Mouse (Mus musculus) adrenal gland, adult (tissue): ENCODE measurements around the gene Pkp1.

ENCODE experiments used
- DNase-seq, 2 experiments: peaks; one replicate each; pipeline ENCODE4 v3.0.0; 2022 to 2023; ENCODE audit warnings: low spot score in 1 of 2; ENCODE audit not compliant: inconsistent age in 2 of 2

Gene Pkp1

DNA sequence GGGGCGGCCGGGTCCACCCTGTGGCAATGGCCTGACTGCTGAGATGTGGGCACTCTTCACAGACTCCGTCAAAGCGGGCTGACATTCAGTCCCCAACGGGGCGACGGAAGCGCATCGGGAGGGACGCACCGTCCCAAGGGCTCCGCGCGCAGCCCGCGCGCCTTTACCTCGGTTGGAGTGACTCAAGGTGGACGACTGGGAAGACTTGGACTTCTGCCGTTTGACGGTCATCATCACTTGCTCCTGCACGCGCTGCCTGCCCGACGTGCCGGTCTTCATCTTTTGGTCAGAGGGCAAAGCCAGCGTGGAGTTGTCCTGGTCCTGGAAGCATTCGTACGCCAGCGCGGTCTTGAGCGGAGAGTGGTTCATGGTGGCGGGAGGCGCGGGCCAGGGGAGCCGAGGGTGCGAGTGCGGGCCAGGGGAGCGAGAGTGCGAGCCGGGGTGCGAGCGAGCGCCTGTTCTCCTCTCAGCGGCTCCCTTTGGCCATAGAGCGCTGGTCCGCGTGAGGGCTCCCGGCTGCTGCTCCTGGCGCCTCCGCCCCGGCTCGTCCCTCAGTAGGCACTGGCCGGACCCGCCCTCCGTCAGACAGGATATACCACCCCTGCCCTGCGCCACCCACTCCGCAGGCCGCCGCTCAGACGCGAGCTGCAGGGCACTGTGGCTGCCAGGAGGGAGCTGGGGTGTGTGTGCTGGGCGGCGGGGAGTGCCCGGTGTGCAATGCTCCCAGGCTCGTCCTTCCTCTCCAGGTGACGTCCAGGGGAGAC is at the start of gene Pkp1:
TSS of gene Pkp1 (minus strand) at position 564 of the 764 bp plus-strand sequence.
- DNase-seq = no peak

DNA sequence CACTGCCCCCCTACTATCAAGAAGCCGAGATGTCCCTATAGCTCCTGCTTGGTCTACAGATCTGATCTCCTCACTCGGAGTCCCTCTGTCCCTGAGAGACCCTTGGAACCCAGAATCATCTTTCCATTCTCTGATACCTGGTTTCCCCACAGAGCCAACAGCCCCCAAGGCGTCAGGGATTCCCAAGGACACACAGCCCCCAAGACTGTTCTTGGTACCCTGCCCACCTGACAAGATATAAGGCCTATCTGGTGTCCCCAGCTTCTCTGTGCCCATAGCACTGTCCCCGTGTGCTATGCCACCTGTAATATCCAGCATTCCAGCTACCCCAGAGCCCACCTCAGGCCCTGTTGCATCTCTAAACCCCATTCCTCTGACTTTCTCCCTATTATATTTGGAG is 48.7 kb upstream of the Pkp1 start:
- DNase-seq = no peak

DNA sequence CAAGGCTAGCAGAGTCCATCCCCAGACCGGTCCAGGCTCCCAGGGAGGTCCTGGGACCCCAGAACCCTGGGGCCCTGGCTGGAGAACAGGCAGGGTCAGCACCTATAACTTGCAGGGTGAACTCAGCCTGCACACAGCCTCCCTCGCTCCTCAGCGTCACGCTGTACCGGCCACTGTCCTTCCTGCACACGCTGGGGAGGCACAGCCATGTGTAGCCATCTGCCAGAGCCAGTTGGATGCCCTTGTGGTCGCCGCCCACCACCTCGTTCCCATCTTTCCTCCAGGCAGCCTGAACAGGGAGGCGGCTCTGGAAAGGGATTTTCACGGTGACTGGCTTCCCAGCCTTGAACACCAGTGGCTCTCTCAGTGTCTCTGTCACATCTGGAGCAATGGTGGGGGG is 45.6 kb upstream of the Pkp1 start:
- DNase-seq = no peak

DNA sequence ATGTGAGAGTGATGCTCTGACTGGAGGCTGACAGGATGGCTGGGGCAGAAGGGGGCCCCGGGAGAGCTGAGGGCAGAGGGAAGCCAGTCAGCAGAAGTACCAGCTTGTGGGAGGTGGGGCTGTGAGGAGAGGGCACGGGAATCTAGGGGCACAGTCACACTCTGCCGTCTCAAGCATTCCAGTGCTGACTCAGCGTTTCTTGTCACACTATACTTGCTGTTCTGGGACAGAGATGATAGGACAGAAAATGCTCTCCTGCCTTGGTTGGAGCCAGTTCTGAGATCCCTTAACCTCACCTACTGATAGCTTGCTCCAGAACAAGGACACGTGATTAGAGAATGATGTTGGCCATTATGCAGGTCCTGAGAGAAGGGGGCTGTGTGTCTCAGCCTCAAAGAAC is 44.2 kb upstream of the Pkp1 start:
- no peak for DNase-seq

DNA sequence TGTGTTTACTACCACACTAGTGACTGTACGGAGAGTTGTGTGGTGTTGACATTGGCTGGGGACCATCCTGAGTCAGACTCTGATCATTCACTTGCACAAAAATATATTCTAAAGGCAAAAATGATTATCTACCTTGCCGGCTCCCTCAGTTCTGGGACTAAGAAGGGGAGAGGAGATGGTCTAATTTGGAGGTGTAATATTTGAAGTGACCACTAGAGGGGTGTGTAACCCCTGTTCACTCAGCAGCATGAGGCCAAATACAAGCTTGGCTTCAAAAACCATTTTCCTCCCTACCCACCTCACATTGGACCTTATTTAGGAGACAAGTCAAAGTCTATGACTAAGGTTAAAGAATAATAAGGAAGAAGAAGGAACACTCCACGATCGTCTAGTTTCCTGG is 39.5 kb upstream of the Pkp1 start:
- DNase-seq = peak in 1 of 2 experiments; percentile 72

DNA sequence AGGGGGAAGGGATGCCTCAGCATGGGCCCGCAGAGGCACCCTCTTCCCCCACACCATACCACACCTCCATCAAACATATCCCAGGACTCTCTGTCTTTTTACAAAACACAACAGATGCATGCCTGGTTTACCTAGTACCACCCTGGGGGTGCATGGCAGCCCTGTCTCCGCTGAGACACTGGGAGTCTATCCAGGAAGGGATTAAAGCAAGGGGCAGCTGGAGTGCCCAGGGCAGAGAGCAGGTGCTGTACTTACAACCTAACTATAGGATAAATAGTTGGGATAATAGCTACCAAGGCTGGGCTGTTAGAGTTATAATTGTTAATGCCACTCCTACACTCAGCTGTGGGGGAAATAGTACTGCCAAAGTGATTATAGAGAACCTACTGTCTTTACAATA is 29.9 kb upstream of the Pkp1 start:
- DNase-seq = no peak

DNA sequence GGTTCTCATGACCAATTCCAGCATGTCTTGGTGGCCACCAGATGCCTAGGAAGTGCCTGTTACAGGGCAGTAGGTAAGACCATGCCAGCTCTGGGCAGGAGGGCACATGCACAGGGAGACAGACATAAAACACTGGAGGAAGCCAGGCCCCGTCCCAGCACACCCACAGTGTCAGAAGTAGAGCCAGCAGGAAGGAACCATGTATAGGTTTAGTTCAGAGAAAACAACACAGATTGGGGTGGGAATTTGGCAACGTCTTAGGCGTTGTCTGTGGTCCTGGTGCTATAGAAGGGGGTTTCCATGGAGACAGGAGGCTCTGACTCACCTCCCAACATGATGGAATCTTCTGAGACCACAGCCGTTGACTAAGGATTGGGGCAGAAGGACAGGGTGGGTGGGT is 27.2 kb upstream of the Pkp1 start:
- DNase-seq = no peak

DNA sequence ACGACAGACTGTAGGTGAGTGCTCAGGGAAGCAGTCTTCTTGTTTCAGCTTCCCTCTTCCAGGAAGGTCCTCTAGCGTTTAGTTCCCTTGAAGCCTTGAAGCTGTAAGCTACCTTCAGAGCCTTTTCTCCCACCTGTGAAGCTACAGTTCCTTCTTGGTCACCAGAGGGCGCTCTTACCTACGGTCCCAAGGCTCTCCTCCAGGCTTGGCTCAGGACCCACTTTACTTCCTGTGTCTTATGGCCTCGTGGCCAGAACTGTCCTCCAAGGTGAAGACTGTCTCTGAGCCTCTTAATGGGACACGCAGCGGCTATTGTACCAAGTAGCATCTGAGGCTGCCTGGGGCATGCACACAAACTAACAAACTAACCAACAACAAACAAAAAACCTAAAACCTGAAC is 26.7 kb upstream of the Pkp1 start:
- DNase-seq = peak; percentile 21 to 75

DNA sequence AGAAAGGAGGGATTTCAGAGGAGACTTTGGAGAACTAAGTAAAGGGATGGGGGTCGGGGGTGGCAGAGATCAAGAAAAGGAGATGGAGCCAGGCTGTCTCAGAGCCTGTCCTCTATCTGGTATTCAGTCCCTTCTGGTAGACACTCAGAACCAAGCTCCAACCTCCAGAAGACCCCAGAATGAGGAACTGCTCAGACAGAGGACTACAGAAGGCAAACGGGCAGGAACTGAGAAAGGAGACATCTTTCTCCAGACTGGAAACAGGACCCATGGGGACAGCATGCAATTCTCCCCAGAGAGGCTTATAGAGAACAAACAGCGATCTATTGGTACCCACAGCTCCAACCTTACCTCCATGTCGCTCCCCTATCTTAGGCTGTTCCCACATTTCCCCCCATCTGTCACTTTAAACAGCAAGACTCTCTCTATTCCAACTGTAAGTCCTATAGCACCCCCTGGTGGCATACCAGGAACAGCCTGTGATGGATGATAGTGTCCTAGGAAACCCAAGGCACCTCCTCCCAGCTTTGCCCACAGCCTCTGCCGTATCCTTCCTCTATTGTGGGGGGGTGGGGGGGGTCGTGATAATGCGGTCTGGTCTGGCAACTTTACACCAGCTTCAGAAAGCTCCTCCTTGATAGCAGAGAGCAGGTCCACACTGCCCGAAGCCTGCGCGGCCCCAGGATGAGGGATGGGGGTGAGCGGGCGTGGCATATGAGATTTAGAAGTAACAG is 25.7 kb upstream of the Pkp1 start:
- peak; percentile 65 to 91 for DNase-seq

DNA sequence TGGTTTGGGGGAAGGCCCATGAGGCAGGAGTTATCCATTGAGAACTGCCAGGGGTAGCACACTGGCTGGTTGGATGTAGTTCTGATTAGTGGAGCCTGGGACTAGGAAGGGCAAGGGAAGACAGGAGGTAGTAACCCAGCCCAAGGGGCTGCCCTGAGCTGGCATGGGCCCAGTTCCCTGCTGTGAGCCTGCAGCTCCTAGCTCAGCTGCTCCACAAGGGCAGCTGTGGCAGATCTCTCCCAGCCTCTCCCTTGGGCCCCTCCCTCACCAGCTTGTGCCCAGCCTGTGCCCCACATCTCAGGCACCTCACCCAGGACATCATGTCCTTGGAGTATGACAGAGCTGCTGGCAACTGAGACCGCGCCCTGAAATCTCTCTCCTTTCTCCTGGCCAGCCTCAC is 24.7 kb upstream of the Pkp1 start:
- DNase-seq = no peak

DNA sequence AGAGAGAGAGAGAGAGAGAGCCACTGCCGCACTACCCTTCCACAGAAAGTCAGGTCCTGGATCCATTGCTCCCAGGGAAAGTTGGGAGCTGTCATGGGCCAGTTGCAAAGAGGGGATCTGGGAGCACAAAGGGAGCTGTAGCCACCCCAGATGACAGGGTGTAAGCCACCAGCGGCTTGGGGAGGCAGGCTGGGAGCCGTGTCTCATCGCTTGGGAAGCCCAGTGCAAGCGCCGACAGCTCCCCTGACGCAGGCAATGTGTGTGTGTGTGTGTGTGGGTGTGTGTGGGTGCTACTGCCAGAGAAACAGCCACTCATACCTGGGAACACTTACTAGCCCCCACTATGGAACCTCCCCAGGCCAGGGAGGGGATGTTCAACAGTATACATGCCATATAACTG is 23.1 kb upstream of the Pkp1 start:
- no peak for DNase-seq

DNA sequence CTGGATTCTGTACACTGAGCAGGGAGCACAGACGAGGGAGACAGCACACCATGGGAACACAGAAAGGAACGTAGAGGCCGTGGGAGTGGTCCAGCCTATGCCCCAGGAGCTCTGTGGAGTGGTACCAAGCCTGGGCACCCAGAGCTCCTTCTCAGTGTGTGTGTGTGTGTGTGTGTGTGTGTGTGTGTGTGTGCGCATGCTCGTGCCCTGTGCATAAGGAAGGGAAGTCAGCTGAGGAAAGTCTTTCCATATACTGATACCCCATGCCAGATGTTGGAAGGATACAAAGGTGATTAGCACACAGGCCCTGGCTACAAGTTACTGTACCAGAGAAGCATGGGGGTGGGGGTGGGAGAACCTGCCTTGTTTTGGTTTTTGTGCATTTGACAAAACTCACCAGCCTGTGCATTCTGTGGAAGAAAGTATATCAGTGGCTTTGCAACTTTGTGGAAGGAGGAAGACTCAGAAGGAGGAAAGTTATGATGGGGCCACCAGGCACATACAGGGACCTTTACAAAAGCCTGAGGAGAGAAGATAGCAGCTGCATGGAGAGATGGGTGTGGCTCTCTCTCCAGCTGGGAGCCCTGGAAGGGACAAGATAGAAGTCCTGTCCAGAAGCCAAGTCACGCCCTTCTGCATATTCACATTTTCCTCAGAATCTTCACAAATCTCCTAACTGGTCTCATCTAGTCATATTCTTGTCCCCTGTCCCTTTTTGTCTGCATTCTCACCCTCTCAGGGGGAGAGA is 22.4 kb upstream of the Pkp1 start:
- no peak for DNase-seq

DNA sequence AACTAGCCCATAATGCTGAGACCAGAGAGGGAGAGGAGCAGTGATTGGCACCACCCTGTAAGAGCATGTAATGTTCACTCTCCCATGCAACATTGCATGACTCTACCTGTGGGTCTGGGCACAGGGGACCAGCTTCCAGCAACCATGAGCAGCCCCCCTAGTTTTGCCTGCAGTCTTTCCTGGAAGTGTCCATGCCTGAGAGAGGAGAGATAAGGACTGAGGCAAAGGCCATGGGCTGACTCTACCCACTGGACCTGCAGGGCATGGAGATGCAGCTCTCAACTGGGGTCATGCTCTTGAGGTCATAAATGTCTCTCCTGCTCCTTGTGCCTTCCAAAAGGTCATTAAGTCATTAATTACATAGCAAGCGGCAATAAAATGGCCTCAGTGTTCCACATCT is 17.1 kb upstream of the Pkp1 start:
- DNase-seq = no peak

DNA sequence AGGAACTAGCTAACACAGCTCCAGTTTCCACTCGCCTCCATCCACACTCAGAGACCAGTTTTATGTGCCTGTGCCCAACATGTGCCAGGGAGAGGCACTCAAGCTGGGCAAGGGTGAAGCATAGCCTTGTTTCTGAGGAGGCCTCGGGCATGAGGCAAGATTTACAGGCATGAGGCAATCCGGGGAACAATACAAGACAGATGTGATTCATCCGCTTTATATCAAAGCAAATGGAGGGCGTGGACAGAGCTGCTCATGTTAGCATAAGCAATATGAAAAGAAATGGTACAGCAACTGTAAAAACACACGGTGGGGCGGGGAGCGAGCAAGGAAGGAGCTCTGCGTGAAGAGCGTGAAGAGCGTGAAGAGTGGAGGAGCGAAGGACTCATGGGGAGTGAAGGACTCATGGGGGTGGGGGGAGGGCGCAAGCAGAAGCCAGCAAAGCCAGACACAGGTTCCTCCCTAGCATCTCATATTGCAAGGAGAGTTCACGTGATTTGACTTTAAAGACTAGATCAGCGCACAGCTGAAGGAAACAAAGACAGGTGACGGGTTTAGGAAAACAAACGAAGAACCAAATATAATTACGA is 14.8 kb upstream of the Pkp1 start:
- DNase-seq = peak in 1 of 2 experiments; percentile 64

DNA sequence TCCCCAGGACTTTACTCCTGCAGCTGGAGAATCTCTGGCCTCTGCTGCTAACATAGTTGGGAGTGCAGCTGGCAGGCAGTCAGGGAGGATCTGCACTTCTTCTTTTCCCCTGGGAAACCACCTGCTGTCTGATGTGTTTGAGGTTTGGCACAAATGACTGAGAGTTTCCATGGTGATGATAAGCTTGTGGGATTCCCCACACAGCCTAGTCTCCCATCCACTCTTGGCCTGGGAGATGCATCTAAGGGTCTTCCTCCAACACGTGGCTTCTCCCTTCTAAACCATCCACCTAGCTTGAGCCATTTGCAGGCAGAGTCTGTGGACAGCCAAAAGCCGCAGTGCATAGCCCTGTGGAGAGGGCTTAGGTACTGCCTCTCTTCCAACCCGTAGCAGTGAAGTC is 10.9 kb upstream of the Pkp1 start:
- no peak for DNase-seq

DNA sequence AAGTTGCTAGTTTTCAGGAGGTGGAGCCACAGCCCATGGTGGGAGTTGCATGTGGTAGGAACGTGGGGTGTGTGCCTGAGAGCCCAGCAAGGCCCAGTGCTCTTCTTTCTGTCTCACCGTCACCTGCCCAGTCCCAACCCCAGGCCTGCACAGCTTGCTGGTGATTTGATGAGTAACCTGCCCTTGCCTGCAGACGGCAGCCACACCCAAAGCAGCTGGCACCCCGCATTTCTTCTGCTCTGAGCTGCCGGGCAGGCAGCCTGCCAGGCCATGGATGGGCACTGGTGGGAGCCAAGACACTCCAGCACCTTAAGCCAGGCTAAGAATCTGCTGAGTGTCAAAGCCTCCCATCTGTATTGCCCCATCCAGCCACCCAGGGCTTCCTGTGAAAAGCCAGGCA is 6.8 kb upstream of the Pkp1 start:
- DNase-seq = no peak

DNA sequence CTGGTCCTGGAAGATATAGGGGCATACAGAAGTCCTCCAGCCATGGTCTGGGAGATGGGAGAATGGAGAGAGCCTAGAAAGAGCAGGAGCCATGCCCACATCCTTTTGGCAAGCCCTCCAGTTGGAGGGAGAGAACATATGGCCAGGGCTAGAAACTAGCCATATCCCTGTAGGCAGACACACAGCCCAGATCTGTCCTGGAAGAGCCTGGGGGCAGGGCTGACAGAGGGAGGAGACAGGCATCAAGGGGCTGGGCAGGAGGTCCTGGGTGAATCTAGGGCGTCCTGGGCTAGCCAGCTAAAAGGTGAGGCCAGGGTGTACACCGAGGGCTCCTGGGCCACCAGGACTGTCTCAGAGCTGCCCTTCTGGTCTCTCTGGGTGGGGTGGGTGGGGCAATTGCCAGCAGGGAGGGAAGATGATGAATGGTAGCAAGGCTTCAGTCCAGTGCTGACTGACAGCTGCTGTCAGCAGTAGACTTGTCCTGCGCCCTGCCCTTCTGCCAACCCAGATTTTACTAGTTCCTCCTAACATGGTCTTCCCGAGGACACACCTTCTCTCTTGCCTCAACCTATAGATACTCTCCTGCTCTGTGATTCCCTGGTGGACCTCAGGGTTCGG is 5.5 kb upstream of the Pkp1 start:
- DNase-seq = no peak

DNA sequence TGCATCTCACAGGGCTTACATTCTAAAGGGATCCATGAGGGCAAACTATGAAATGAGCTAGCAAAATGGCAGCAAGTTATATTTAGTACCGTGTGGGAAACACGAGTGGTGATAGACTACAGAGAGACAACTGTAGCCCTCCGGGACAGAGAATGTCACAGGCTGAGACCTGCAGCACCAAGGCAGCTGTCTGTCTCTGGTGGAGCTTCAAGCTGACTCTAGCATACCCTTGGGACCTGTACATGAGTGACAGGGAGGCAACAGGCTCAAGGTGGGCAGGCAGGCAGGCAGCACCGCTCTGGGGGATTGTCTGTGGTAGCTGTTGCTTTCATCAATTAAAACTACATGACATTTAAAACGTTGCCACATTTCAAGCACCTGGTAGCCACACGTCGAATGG is 4.2 kb upstream of the Pkp1 start:
- DNase-seq = no peak

DNA sequence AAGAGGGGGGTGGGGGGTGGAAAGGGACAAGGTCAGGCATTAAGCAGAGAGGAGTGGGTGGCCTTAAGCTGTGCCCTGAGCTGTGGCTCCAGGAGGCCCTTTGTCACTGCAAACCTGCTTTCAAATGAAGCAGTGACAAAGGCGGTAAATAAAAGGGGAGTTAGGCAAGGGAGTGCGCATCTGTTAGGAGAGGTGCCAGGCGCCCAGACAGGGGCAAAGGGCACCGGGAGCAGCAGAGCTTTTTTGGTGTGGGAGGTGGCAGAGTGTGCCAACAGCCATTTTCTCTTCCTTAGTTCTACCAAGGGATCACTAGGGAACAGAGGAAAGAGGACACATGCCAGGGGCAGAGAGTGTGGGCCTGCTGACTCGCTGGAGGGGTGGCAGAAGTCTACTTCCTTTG is 1.8 kb downstream of the Pkp1 start:
- no peak for DNase-seq

DNA sequence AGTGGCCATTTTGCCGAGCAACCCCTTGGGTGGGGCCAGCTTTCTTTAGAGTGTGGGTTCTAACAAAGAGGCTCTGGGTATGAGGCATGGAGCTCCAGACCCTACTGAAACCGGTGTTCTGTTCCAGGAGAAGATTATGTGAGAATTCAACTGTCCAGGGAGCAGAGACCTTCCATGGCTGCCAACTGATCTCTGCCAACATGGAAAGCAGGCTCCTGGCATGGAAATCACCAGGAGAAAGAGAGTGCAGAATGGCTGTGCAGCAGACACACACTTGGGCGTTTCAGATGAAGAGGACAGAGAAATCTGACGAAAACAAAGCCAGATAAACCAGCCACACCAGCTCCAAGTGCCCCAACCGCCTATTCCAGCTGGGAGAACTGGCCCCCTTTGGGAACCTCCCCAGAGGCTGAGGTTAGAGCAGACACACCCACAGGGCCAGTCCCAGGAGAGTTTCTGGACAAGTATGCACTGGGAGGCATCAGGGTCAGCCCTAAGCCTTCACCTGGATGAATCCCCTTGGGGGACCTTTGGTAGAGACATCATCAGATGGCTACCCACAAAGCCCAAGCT is 2.4 kb downstream of the Pkp1 start:
- DNase-seq = no peak

DNA sequence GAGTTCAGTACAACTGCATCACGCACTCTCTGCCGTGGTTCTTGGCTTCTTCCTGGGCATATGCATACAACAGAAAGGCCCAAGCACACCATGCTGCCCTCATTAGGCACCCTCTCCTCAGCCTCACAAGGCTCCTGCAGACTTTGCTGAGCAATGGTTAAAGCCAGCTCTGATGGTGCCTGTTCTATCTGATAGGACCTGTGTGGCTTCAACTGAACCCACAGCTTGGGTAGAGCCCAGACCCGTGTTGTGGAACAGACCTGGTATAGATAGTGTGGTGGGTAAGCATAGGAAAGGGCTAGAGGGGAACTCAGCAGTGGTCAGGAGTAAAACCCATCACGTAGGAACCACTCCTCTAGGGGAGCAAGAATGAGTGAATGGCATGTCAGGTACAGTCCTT is 5.3 kb downstream of the Pkp1 start:
- no peak for DNase-seq
